Mouse (Mus musculus) CD8-positive naive resting alpha-beta T cell, adult 57 days (primary cell): ENCODE measurements around the gene Inpp4a. TPM values are rescaled to one million over a fixed set of nuclear protein-coding genes. Genes with fewer than 3 reads are reported as not detected.

Experiments used
- total RNA-seq: library from RNA; stranded (reverse); gene quantifications from one replicate; pipeline ENCODE4 v1.2.4, GENCODE M21; 2023

Inpp4a gene
- 38.4 TPM for total RNA-seq

GRCm38 (mm10) chr1:37299540-37300491, at the start of gene Inpp4a:
Gene Inpp4a, plus strand, starts transcription at chr1:37299865.

DNA sequence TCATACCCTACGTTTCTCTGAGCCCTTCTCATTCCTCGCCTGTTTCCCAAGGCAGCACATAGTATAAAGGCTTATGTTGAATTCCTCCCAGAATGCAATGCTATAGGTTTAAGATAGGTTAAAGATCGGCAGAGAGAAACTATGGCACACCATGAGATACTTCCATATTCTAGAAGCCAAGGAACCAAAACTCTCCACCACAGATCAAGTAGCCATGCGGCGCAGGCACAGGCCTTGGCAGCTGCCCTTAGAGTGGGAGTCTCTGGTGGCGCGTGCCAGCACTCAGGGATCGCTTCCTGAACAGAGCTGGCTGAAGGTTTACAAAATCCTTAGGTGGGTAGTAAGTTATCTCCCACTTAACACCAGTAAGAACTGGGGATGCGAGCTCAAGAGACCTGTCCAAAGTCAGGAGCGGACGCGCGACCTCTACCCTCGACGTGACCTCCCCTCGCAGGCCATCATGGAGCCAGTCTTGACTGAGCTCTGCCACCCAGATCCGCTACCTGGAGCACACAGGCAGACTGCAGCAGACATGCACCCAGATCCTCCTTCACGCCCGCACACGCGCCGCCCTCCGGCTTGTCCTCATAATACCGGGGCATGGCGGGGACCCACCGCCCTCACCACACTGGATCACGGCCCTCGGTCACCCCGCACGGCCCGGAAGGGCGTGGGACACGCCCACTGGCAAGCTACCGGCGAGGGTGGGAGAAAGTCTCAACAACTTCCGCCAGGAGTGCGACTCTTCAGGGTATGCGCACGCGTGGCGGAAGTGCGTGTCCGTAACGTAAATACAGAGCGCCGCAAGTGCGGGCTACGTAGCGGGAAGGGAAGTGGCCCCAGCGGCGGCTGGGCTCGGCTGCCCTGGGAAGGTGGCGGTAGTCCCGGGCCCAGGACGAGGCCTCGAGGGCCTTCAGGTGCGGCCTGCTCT, 130.0 kb downstream of the Inpp4a start, which contains the start of the genes Coa5 and Unc50:
Coa5 (minus strand) TSS at position 738 of the 931 bp plus-strand sequence.
Unc50 (plus strand) TSS at position 774 of the 931 bp plus-strand sequence.

Other genes with a start within 250 kb of the Inpp4a start
- gene Cnga3, start 85.4 kb upstream of the Inpp4a start, total RNA-seq, result not detected
- gene Coa5, start 130.2 kb downstream of the Inpp4a start, total RNA-seq, result 41.6 TPM
- gene Unc50, start 130.3 kb downstream of the Inpp4a start, total RNA-seq, result 39.4 TPM
- gene Mgat4a, start 241.2 kb downstream of the Inpp4a start, total RNA-seq, result 51.0 TPM